Mouse (Mus musculus): ENCODE data around the gene Pop5. TPM values are rescaled to one million over a fixed set of nuclear protein-coding genes. Genes with fewer than 3 reads are reported as not detected.

The Pop5 gene
- polyA plus RNA-seq, 1 experiment from 2014 or later = 68.6 TPM

- Histone ChIP-seq H3K27ac (ENCODE audit: poor library complexity, severe bottlenecking) (no peak overlapping the region), H3K4me1 (replicated peaks) (peaks cover 24% of the 10 kb centered on the region), H3K9ac (no peak overlapping the region), H3K4me2 (peak overlapping the region; percentile 99), H3K36me3 (no peaks in the 10 kb centered on the region), H3K4me3 (peak overlapping the region; percentile 57), H3K9me3 (replicated peaks) (no peaks in the 10 kb centered on the region), H3K27me3 (replicated peaks) (peaks cover 74% of the 10 kb centered on the region)
- no peak for ATAC-seq (ENCODE audit: insufficient number of reproducible peaks, low FRiP score)
- 5% methylated on average over 12 of the region's 12 CpGs for WGBS
Observed at GRCm38 (mm10) chr5:115194626-115195221, 40.9 kb upstream of the Pop5 start.

GRCm38 (mm10) chr5:115203735-115204561, 31.7 kb upstream of the Pop5 start:
- Histone ChIP-seq H3K9me3 (replicated peaks) (no peaks in the 10 kb centered on the region), H3K4me1 (replicated peaks) (peaks cover 15% of the 10 kb centered on the region), H3K4me3 (peak overlapping the region; percentile 45), H3K4me2 (peak overlapping the region; percentile 77), H3K27ac (ENCODE audit: poor library complexity, severe bottlenecking) (no peak overlapping the region), H3K27me3 (replicated peaks) (peaks cover 26% of the 10 kb centered on the region), H3K9ac (no peak overlapping the region; the same call in 1 of the 2 replicates), H3K36me3 (no peaks in the 10 kb centered on the region)
- ATAC-seq (ENCODE audit: insufficient number of reproducible peaks, low FRiP score) = no peak
- 17% methylated on average over 23 of the region's 23 CpGs for WGBS

GRCm38 (mm10) chr5:115204562-115205311, 30.9 kb upstream of the Pop5 start:
- Histone ChIP-seq H3K9me3 (replicated peaks) (no peaks in the 10 kb centered on the region), H3K27me3 (replicated peaks) (peaks cover 26% of the 10 kb centered on the region), H3K9ac (peak overlapping the region; percentile 56), H3K4me3 (peak overlapping the region; percentile 45), H3K4me2 (peak overlapping the region; percentile 77), H3K36me3 (no peaks in the 10 kb centered on the region), H3K27ac (ENCODE audit: poor library complexity, severe bottlenecking) (no peak overlapping the region), H3K4me1 (replicated peaks) (peaks cover 15% of the 10 kb centered on the region)
- no peak for ATAC-seq (ENCODE audit: insufficient number of reproducible peaks, low FRiP score)
- WGBS = 5% methylated on average over 31 of the region's 31 CpGs

GRCm38 (mm10) chr5:115207244-115207643, 28.4 kb upstream of the Pop5 start:
- Histone ChIP-seq H3K4me2 (no peak overlapping the region), H3K4me3 (no peak overlapping the region), H3K9me3 (replicated peaks) (no peaks in the 10 kb centered on the region), H3K4me1 (replicated peaks) (peaks cover 24% of the 10 kb centered on the region), H3K27me3 (replicated peaks) (peaks cover 26% of the 10 kb centered on the region), H3K9ac (no peak overlapping the region), H3K36me3 (no peaks in the 10 kb centered on the region), H3K27ac (ENCODE audit: poor library complexity, severe bottlenecking) (no peak overlapping the region)
- no peak for ATAC-seq (ENCODE audit: insufficient number of reproducible peaks, low FRiP score)
- WGBS = 54% methylated on average over 5 of the region's 5 CpGs

GRCm38 (mm10) chr5:115207892-115208291, 27.7 kb upstream of the Pop5 start:
- H3K27me3 ChIP-seq (replicated peaks) = peaks cover 21% of the 10 kb centered on the region
- H3K4me1 ChIP-seq (replicated peaks) = peaks cover 24% of the 10 kb centered on the region
- ATAC-seq (ENCODE audit: insufficient number of reproducible peaks, low FRiP score) = no peak
- H3K4me3 ChIP-seq = no peak overlapping the region
- H3K4me2 ChIP-seq = no peak overlapping the region
- H3K36me3 ChIP-seq = no peaks in the 10 kb centered on the region
- no peak overlapping the region for H3K27ac ChIP-seq (ENCODE audit: poor library complexity, severe bottlenecking)
- no peaks in the 10 kb centered on the region for H3K9me3 ChIP-seq (replicated peaks)
- WGBS = 12% methylated on average over 9 of the region's 16 CpGs
- no peak overlapping the region for H3K9ac ChIP-seq

GRCm38 (mm10) chr5:115208601-115209000, 27.0 kb upstream of the Pop5 start:
- H3K4me1 ChIP-seq (replicated peaks) = peaks cover 24% of the 10 kb centered on the region
- H3K9ac ChIP-seq = no peak overlapping the region
- no peak overlapping the region for H3K4me3 ChIP-seq
- 52% methylated on average over 5 of the region's 5 CpGs for WGBS
- H3K27me3 ChIP-seq (replicated peaks) = peaks cover 18% of the 10 kb centered on the region
- no peaks in the 10 kb centered on the region for H3K9me3 ChIP-seq (replicated peaks)
- no peaks in the 10 kb centered on the region for H3K36me3 ChIP-seq
- H3K27ac ChIP-seq (ENCODE audit: poor library complexity, severe bottlenecking) = no peak overlapping the region
- ATAC-seq (ENCODE audit: insufficient number of reproducible peaks, low FRiP score) = no peak
- no peak overlapping the region for H3K4me2 ChIP-seq

GRCm38 (mm10) chr5:115210380-115210779, 25.3 kb upstream of the Pop5 start:
- H3K36me3 ChIP-seq = no peaks in the 10 kb centered on the region
- H3K4me1 ChIP-seq (replicated peaks) = peaks cover 15% of the 10 kb centered on the region
- no peak overlapping the region for H3K4me2 ChIP-seq
- ATAC-seq (ENCODE audit: insufficient number of reproducible peaks, low FRiP score) = no peak
- no peak overlapping the region for H3K27ac ChIP-seq (ENCODE audit: poor library complexity, severe bottlenecking)
- H3K9me3 ChIP-seq (replicated peaks) = no peaks in the 10 kb centered on the region
- WGBS = 4% methylated on average over 1 of the region's 1 CpGs
- peaks cover 15% of the 10 kb centered on the region for H3K27me3 ChIP-seq (replicated peaks)
- H3K9ac ChIP-seq = no peak overlapping the region
- H3K4me3 ChIP-seq = no peak overlapping the region

GRCm38 (mm10) chr5:115212451-115212850, 23.2 kb upstream of the Pop5 start:
- no peak for ATAC-seq (ENCODE audit: insufficient number of reproducible peaks, low FRiP score)
- no peak overlapping the region for H3K27ac ChIP-seq (ENCODE audit: poor library complexity, severe bottlenecking)
- no peaks in the 10 kb centered on the region for H3K36me3 ChIP-seq
- no peak overlapping the region for H3K4me2 ChIP-seq
- peaks cover 21% of the 10 kb centered on the region for H3K4me1 ChIP-seq (replicated peaks)
- WGBS = 83% methylated on average over 9 of the region's 9 CpGs
- peaks cover 24% of the 10 kb centered on the region for H3K27me3 ChIP-seq (replicated peaks)
- no peaks in the 10 kb centered on the region for H3K9me3 ChIP-seq (replicated peaks)
- no peak overlapping the region for H3K9ac ChIP-seq
- H3K4me3 ChIP-seq = no peak overlapping the region

GRCm38 (mm10) chr5:115212861-115213260, 22.8 kb upstream of the Pop5 start:
- H3K4me3 ChIP-seq = no peak overlapping the region
- no peak overlapping the region for H3K9ac ChIP-seq
- ATAC-seq (ENCODE audit: insufficient number of reproducible peaks, low FRiP score) = no peak
- no peaks in the 10 kb centered on the region for H3K36me3 ChIP-seq
- peaks cover 21% of the 10 kb centered on the region for H3K4me1 ChIP-seq (replicated peaks)
- WGBS = 65% methylated on average over 4 of the region's 4 CpGs
- H3K4me2 ChIP-seq = no peak overlapping the region
- no peak overlapping the region for H3K27ac ChIP-seq (ENCODE audit: poor library complexity, severe bottlenecking)
- peaks cover 24% of the 10 kb centered on the region for H3K27me3 ChIP-seq (replicated peaks)
- no peaks in the 10 kb centered on the region for H3K9me3 ChIP-seq (replicated peaks)

- Histone ChIP-seq H3K4me1 (replicated peaks) (peaks cover 17% of the 10 kb centered on the region), H3K4me2 (peak overlapping the region; percentile 89), H3K4me3 (peak overlapping the region; percentile 48), H3K9me3 (replicated peaks) (no peaks in the 10 kb centered on the region), H3K9ac (peak overlapping the region; percentile 73), H3K27me3 (replicated peaks) (peaks cover 28% of the 10 kb centered on the region), H3K27ac (ENCODE audit: poor library complexity, severe bottlenecking) (no peak overlapping the region), H3K36me3 (no peaks in the 10 kb centered on the region)
- under 1% methylated on average over 16 of the region's 17 CpGs for WGBS
- ATAC-seq (ENCODE audit: insufficient number of reproducible peaks, low FRiP score) = no peak
Observed at GRCm38 (mm10) chr5:115214864-115215263, 20.8 kb upstream of the Pop5 start.

Measured in heart, embryonic 12.5 days (tissue).